24 mouse cellular contexts compared by ENCODE assay signal in genomic region chr2:32189060-32189681, GRCm38 (mm10). TPM values are rescaled to one million over a fixed set of nuclear protein-coding genes. Genes with fewer than 3 reads are reported as not detected.
DNase-seq lines count a peak whose midpoint lies in the region; ATAC-seq and TF ChIP-seq lines count a peak whose summit lies in the region.
"Had no signal": no experiment of that assay in that cellular context is flagged by ENCODE, and none has a peak within 500 bp of the region (broad histone marks: within the 10 kb centered on the region; RNA-seq: fewer than 3 reads in every experiment).

No protein-coding gene starts in this region.

- TF ChIP-seq CTCF in gastrocnemius, adult 2 months (IDR thresholded peaks at IDR 0.05), result no peak

- no peaks in the 10 kb centered on the region for H3K27me3 ChIP-seq in splenic B cell, adult 2 months (ENCODE audit: control insufficient read depth, insufficient read depth, low read length, poor library complexity, severe bottlenecking)
- H3K27me3 ChIP-seq in hindbrain, embryonic 16.5 days (replicated peaks; ENCODE audit: control insufficient read depth, insufficient read depth, low read length), result no peaks in the 10 kb centered on the region
- H3K27me3 ChIP-seq: embryonic facial prominence, embryonic 15.5 days; heart, embryonic 13.5 days; hindbrain, embryonic 15.5 days had no signal

- H3K36me3 ChIP-seq in splenic B cell, adult 2 months (ENCODE audit: control insufficient read depth, insufficient read depth, low read length, poor library complexity, severe bottlenecking), result peaks cover 6% of the 10 kb centered on the region; the same call in 1 of the 2 replicates
- H3K36me3 ChIP-seq in hindbrain, embryonic 16.5 days (ENCODE audit: control insufficient read depth, insufficient read depth, low read length), result peaks cover 37% of the 10 kb centered on the region

- WGBS in hindbrain, embryonic 16.5 days, result 85% methylated on average over 5 of the region's 5 CpGs

- no peaks in the 10 kb centered on the region for H3K9me3 ChIP-seq in hindbrain, embryonic 16.5 days (ENCODE audit: control insufficient read depth, low read length)
- H3K9me3 ChIP-seq: embryonic facial prominence, embryonic 15.5 days; forebrain, embryonic 10.5 days; G1E; heart, embryonic 13.5 days; hindbrain, embryonic 15.5 days had no signal

- H3K4me1 ChIP-seq in hindbrain, embryonic 16.5 days (ENCODE audit: control insufficient read depth, insufficient read depth, low read depth, low read length), result no peaks in the 10 kb centered on the region
- H3K4me1 ChIP-seq: forebrain, embryonic 10.5 days had no signal

- H3K9ac ChIP-seq in hindbrain, embryonic 16.5 days (ENCODE audit: low read depth, low read length), result no peak overlapping the region
- H3K9ac ChIP-seq: embryonic facial prominence, embryonic 15.5 days; heart, embryonic 13.5 days; hindbrain, embryonic 15.5 days had no signal

- peak overlapping the region; percentile 83; the same call in 1 of the 2 replicates for H3K27ac ChIP-seq in gastrocnemius, adult 2 months
- no peak overlapping the region for H3K27ac ChIP-seq in hindbrain, embryonic 16.5 days (ENCODE audit: low read depth, low read length)
- H3K27ac ChIP-seq: embryonic facial prominence, embryonic 15.5 days; forebrain, embryonic 10.5 days; heart, embryonic 13.5 days; hindbrain, embryonic 15.5 days had no signal

- peak; percentile 73 for ATAC-seq in granulocyte monocyte progenitor cell, adult 5-6 weeks (replicated peaks; ENCODE audit: poor library complexity, severe bottlenecking)
- ATAC-seq in megakaryocyte progenitor cell, adult 5-6 weeks (replicated peaks; ENCODE audit: poor library complexity), result peak; percentile 56
- ATAC-seq in hindbrain, embryonic 16.5 days, result no peak
- ATAC-seq: CD4-positive, CD25-positive, alpha-beta regulatory T cell, adult 4 months; forebrain, embryonic 14.5 days; inflammation-experienced regulatory T-cells, adult 6 months had no signal

- no peak overlapping the region for H3K4me2 ChIP-seq in hindbrain, embryonic 16.5 days (ENCODE audit: low read length)
- H3K4me2 ChIP-seq: embryonic facial prominence, embryonic 15.5 days; heart, embryonic 13.5 days; hindbrain, embryonic 15.5 days had no signal

- H3K4me3 ChIP-seq in gastrocnemius, adult 2 months, result no peak overlapping the region
- H3K4me3 ChIP-seq in hindbrain, embryonic 16.5 days (ENCODE audit: low read length), result no peak overlapping the region
- H3K4me3 ChIP-seq: embryonic facial prominence, embryonic 15.5 days; erythroblast, embryonic 14.5 days; forebrain, embryonic 10.5 days; heart, embryonic 13.5 days; hindbrain, embryonic 15.5 days had no signal

- intact Hi-C loops in gastrocnemius, adult 2 months (cut with DNase I), result no loop called here

- no peak for DNase-seq in gastrocnemius, adult 2 months
- no peak for DNase-seq in gastrocnemius, postnatal 10 days
- peak; percentile 35 for DNase-seq in splenic B cell, adult 2 months (ENCODE audit: low read depth, low spot score)
- DNase-seq in lung, postnatal 4 days, result no peak
- DNase-seq: adrenal gland, postnatal 10 days; B cell, adult 2 months; cerebellum, adult 11 months; cerebellum, adult 9-11 months; cerebellum, postnatal 36 days; gastrocnemius, postnatal 25 days; heart, adult 11 months; heart, postnatal 36 days had no signal

RNA-seq across cellular contexts. Expression of gene Prrc2b, which starts 38.3 kb away (rescaled TPM):
- 10 to 100 TPM; 76.4 to 86.9 TPM for total RNA-seq in gastrocnemius, adult 2 months (2021)
- 100 to 1,000 TPM; 104 to 111 TPM for total RNA-seq in gastrocnemius, postnatal 10 days (2021)
- 32.6 and 46.7 TPM in 2 replicates for total RNA-seq in granulocyte monocyte progenitor cell, adult 5-6 weeks (2014; fragmentation: Nextera tagmentation)
- total RNA-seq in granulocyte monocyte progenitor cell, adult 5-6 weeks (2017), result 10.5 and 12.8 TPM in 2 replicates
- 37.5 and 37.8 TPM in 2 replicates for total RNA-seq in megakaryocyte progenitor cell, adult 5-6 weeks (2015)
- 16.6 and 18.2 TPM in 2 replicates for total RNA-seq in megakaryocyte progenitor cell, adult 5-6 weeks (2017)
- 49.7 and 66.2 TPM in 2 replicates for polyA plus RNA-seq in hindbrain, embryonic 16.5 days (2015; fragmentation: Nextera tagmentation; extraction: Ambion mirVana)

RNA-seq across cellular contexts. Expression of gene Pomt1, which starts 47.2 kb away (rescaled TPM):
- 10 to 100 TPM; 11.5 TPM for total RNA-seq in gastrocnemius, adult 2 months (2021)
- 10 to 100 TPM; 16.0 to 17.2 TPM for total RNA-seq in gastrocnemius, postnatal 10 days (2021)
- total RNA-seq in granulocyte monocyte progenitor cell, adult 5-6 weeks (2014; fragmentation: Nextera tagmentation), result 17.8 and 30.8 TPM in 2 replicates
- total RNA-seq in granulocyte monocyte progenitor cell, adult 5-6 weeks (2017), result 40.3 and 51.3 TPM in 2 replicates
- 18.5 and 18.8 TPM in 2 replicates for total RNA-seq in megakaryocyte progenitor cell, adult 5-6 weeks (2015)
- 32.2 and 32.6 TPM in 2 replicates for total RNA-seq in megakaryocyte progenitor cell, adult 5-6 weeks (2017)
- 32.6 and 34.1 TPM in 2 replicates for polyA plus RNA-seq in hindbrain, embryonic 16.5 days (2015; fragmentation: Nextera tagmentation; extraction: Ambion mirVana)
